Mouse (Mus musculus): Measurements from ENCODE around the gene Procr. TPM values are rescaled to one million over a fixed set of nuclear protein-coding genes. Genes with fewer than 3 reads are reported as not detected.

Gene Procr
- total and polyA plus RNA-seq, 3 experiments, result 2.4 to 4.8 (median 3.0) TPM

GRCm38 (mm10) chr2:155775685-155776263, 24.9 kb downstream of the Procr start:
- Histone ChIP-seq H3K4me1 (ENCODE audit: control insufficient read depth, insufficient read depth, low read length) (no peaks in the 10 kb centered on the region), H3K27me3 (ENCODE audit: control insufficient read depth, insufficient read depth, low read length) (peaks cover 11% of the 10 kb centered on the region), H3K27ac (no peak overlapping the region), H3K79me2 (replicated peaks; ENCODE audit: control insufficient read depth, insufficient read depth, low read length) (no peaks in the 10 kb centered on the region), H3K4me3 (no peak overlapping the region), H3K36me3 (ENCODE audit: control insufficient read depth, insufficient read depth, low read length) (no peaks in the 10 kb centered on the region), H3K9ac (ENCODE audit: low read depth, low read length) (no peak overlapping the region)
- 2% methylated on average over 42 of the region's 44 CpGs for WGBS
- TF ChIP-seq EP300 (IDR thresholded peaks at IDR 0.05; ENCODE audit: insufficient read depth, low read depth, low read length), result no peak
- TF ChIP-seq CTCF (IDR thresholded peaks at IDR 0.05), result no peak
- TF ChIP-seq POLR2A (IDR thresholded peaks at IDR 0.05; ENCODE audit: insufficient read depth, low read depth, low read length), result no peak
- intact Hi-C loops (cut with DNase I), result no loop called here
- peak; percentile 39 to 74 for DNase-seq

DNA sequence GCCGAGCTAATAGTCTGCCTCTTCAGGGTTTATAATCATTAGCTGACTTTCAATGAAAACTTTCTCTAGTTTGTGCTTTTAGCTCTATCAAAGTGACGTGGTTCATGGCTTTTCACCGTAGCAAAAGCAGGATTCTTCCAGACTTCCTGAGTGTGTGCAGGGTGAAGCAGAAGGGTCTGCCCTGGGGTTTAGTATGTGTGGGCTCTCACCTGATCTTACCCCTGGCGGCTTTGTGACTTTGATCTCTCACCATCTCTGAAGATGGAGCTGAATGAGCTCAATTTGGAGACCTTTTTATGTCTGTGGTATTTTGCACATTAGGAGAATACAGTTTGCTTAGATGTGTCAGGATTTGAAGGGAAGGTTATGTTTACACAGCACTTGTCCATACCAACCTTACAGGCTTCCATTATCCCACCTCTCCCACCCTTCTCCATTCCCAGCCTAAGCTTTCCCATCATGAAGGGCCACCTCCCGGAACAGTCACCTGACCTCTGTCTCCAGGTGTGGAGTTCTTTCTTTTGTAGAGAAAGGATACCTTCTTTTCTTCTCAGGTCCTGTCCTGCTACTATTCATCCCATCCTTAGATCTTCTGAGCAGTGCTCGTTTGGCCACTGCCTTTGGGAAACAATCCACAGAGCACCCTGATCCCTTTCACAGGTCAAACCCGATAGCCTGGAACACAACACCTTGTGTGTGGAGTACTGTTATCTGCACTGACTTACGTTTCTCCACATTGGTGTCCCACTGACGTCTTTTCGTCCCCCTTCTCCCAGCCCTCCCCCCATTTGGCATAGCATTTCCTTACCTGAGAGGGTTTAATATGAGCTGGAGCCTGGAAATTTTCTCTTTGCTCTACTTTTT, 26.1 kb downstream of the Procr start:
- DNase-seq, result no peak
- TF ChIP-seq POLR2A (IDR thresholded peaks at IDR 0.05; ENCODE audit: insufficient read depth, low read depth, low read length) (no peak), CTCF (IDR thresholded peaks at IDR 0.05) (no peak), EP300 (IDR thresholded peaks at IDR 0.05; ENCODE audit: insufficient read depth, low read depth, low read length) (no peak)
- Histone ChIP-seq H3K9ac (ENCODE audit: low read depth, low read length) (no peak overlapping the region), H3K4me1 (ENCODE audit: control insufficient read depth, insufficient read depth, low read length) (no peaks in the 10 kb centered on the region), H3K79me2 (replicated peaks; ENCODE audit: control insufficient read depth, insufficient read depth, low read length) (no peaks in the 10 kb centered on the region), H3K27me3 (ENCODE audit: control insufficient read depth, insufficient read depth, low read length) (peaks cover 11% of the 10 kb centered on the region), H3K4me3 (no peak overlapping the region), H3K36me3 (ENCODE audit: control insufficient read depth, insufficient read depth, low read length) (no peaks in the 10 kb centered on the region), H3K27ac (no peak overlapping the region)
- intact Hi-C loops (cut with DNase I), result no loop called here
- WGBS, result 63% methylated on average over 10 of the region's 10 CpGs

GRCm38 (mm10) chr2:155777688-155777985, 26.7 kb downstream of the Procr start:
- Histone ChIP-seq H3K27ac (no peak overlapping the region), H3K9ac (ENCODE audit: low read depth, low read length) (no peak overlapping the region), H3K36me3 (ENCODE audit: control insufficient read depth, insufficient read depth, low read length) (no peaks in the 10 kb centered on the region), H3K79me2 (replicated peaks; ENCODE audit: control insufficient read depth, insufficient read depth, low read length) (no peaks in the 10 kb centered on the region), H3K4me3 (no peak overlapping the region), H3K27me3 (ENCODE audit: control insufficient read depth, insufficient read depth, low read length) (peaks cover 11% of the 10 kb centered on the region), H3K4me1 (ENCODE audit: control insufficient read depth, insufficient read depth, low read length) (no peaks in the 10 kb centered on the region)
- intact Hi-C loops (cut with DNase I), result no loop called here
- TF ChIP-seq POLR2A (IDR thresholded peaks at IDR 0.05; ENCODE audit: insufficient read depth, low read depth, low read length) (no peak), CTCF (IDR thresholded peaks at IDR 0.05) (no peak), EP300 (IDR thresholded peaks at IDR 0.05; ENCODE audit: insufficient read depth, low read depth, low read length) (no peak)
- DNase-seq, result no peak
- 75% methylated on average over 4 of the region's 4 CpGs for WGBS

DNA sequence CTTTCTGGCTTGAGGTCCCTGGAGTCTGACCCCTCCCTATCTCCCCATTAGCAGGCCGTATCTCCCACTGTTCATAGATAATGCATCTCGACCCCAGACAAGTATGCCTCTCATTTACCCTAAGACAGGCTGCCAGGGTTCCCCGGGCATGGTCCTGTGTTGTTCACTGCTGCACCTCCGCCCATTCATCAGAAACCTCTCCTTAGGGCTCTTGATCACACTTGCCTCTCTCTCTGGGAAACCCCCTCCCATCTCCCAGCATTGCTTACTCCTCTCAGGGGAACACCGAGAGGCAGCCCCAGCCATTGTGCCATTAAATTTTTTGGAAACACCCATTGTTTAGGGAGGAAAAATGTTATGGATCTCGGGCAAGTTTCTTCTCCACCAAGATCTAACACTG, 27.1 kb downstream of the Procr start:
- Histone ChIP-seq H3K9ac (ENCODE audit: low read depth, low read length) (no peak overlapping the region), H3K4me1 (ENCODE audit: control insufficient read depth, insufficient read depth, low read length) (no peaks in the 10 kb centered on the region), H3K4me3 (no peak overlapping the region), H3K79me2 (replicated peaks; ENCODE audit: control insufficient read depth, insufficient read depth, low read length) (no peaks in the 10 kb centered on the region), H3K27me3 (ENCODE audit: control insufficient read depth, insufficient read depth, low read length) (peaks cover 11% of the 10 kb centered on the region), H3K27ac (no peak overlapping the region), H3K36me3 (ENCODE audit: control insufficient read depth, insufficient read depth, low read length) (no peaks in the 10 kb centered on the region)
- TF ChIP-seq POLR2A (IDR thresholded peaks at IDR 0.05; ENCODE audit: insufficient read depth, low read depth, low read length), result no peak
- TF ChIP-seq EP300 (IDR thresholded peaks at IDR 0.05; ENCODE audit: insufficient read depth, low read depth, low read length), result no peak
- no peak for TF ChIP-seq CTCF (IDR thresholded peaks at IDR 0.05)
- DNase-seq, result no peak
- WGBS, result 59% methylated on average over 6 of the region's 6 CpGs
- intact Hi-C loops (cut with DNase I), result no loop called here

DNA sequence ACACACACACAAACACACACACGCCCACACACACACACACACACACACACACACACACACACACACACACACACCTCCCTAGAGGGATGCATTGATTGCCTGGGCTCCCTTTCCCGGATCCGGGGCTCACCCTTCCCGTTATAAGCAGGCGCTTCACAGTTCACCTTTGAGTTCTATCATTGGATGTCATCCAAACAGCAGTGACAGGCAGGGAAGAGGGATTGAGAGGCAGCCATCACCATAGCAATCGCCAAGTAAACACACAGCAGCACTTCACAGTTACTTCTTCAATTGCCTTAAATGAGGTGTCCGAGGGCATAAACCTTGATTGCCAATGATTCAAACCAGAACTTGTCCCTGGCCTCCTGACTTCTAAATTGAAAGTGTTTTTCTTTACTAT, 28.1 kb downstream of the Procr start:
- DNase-seq, result no peak
- Histone ChIP-seq H3K4me1 (ENCODE audit: control insufficient read depth, insufficient read depth, low read length) (no peaks in the 10 kb centered on the region), H3K27me3 (ENCODE audit: control insufficient read depth, insufficient read depth, low read length) (peaks cover 11% of the 10 kb centered on the region), H3K36me3 (ENCODE audit: control insufficient read depth, insufficient read depth, low read length) (no peaks in the 10 kb centered on the region), H3K27ac (no peak overlapping the region), H3K79me2 (replicated peaks; ENCODE audit: control insufficient read depth, insufficient read depth, low read length) (no peaks in the 10 kb centered on the region), H3K4me3 (no peak overlapping the region), H3K9ac (ENCODE audit: low read depth, low read length) (no peak overlapping the region)
- WGBS, result 41% methylated on average over 7 of the region's 7 CpGs
- intact Hi-C loops (cut with DNase I), result no loop called here
- no peak for TF ChIP-seq POLR2A (IDR thresholded peaks at IDR 0.05; ENCODE audit: insufficient read depth, low read depth, low read length)
- no peak for TF ChIP-seq CTCF (IDR thresholded peaks at IDR 0.05)
- TF ChIP-seq EP300 (IDR thresholded peaks at IDR 0.05; ENCODE audit: insufficient read depth, low read depth, low read length), result no peak

DNA sequence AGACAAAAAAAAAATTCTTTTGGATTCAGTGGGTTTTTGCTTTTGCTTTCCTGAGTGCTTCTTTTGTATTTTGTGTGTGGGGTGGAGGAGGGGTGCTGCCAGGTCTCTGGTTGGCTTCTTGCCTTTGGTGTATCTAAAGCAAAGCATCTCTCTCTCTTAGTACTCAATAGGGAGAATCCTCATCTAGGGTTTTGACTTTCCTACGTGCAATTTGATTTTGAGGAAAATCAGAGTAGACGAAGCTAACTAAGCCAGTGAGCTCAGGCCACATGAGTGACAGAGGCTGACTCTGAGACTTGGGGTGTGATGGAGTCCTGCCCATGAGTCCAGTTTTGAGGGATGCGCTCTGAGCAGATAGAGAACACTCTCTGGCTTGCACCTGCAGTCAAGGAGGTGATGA, 28.6 kb downstream of the Procr start:
- Histone ChIP-seq H3K4me1 (ENCODE audit: control insufficient read depth, insufficient read depth, low read length) (no peaks in the 10 kb centered on the region), H3K9ac (ENCODE audit: low read depth, low read length) (no peak overlapping the region), H3K36me3 (ENCODE audit: control insufficient read depth, insufficient read depth, low read length) (no peaks in the 10 kb centered on the region), H3K4me3 (no peak overlapping the region), H3K27ac (no peak overlapping the region), H3K27me3 (ENCODE audit: control insufficient read depth, insufficient read depth, low read length) (peaks cover 10% of the 10 kb centered on the region), H3K79me2 (replicated peaks; ENCODE audit: control insufficient read depth, insufficient read depth, low read length) (no peaks in the 10 kb centered on the region)
- TF ChIP-seq CTCF (IDR thresholded peaks at IDR 0.05), result no peak
- intact Hi-C loops (cut with DNase I), result no loop called here
- 81% methylated on average over 3 of the region's 3 CpGs for WGBS
- no peak for DNase-seq
